Comparison of ENCODE assay signal across 9 mouse cellular contexts in genomic region chr11:89059919-89060422, GRCm38 (mm10). TPM values are rescaled to one million over a fixed set of nuclear protein-coding genes. Genes with fewer than 3 reads are reported as not detected.
A peak's percentile ranks its signal among the peaks of the same experiment; 100 is the strongest.
DNase-seq lines count a peak whose midpoint lies in the region; ATAC-seq and TF ChIP-seq lines count a peak whose summit lies in the region.
"Had no signal": no experiment of that assay in that cellular context is flagged by ENCODE, and none has a peak within 500 bp of the region (broad histone marks: within the 10 kb centered on the region; RNA-seq: fewer than 3 reads in every experiment).

No protein-coding gene starts in this region.

- H3K27ac ChIP-seq in heart, postnatal 0 days (ENCODE audit: low read depth), result peak overlapping the region; percentile 88
- H3K27ac ChIP-seq in limb, embryonic 15.5 days, result peak overlapping the region; percentile 57
- H3K27ac ChIP-seq in thymus, adult 2 months (ENCODE audit: control insufficient read depth, insufficient read depth, low read length), result peak overlapping the region; percentile 87

- peaks cover 23% of the 10 kb centered on the region for H3K79me2 ChIP-seq in C2C12 (ENCODE audit: control insufficient read depth, insufficient read depth)

- under 1% methylated on average over 33 of the region's 33 CpGs for WGBS in heart, postnatal 0 days
- WGBS in limb, embryonic 15.5 days, result under 1% methylated on average over 33 of the region's 33 CpGs
- under 1% methylated on average over 33 of the region's 33 CpGs for WGBS in thymus, adult 2 months

- no peaks in the 10 kb centered on the region for H3K36me3 ChIP-seq in C2C12 (ENCODE audit: control insufficient read depth, insufficient read depth)
- H3K36me3 ChIP-seq in heart, postnatal 0 days (replicated peaks; ENCODE audit: control insufficient read depth, insufficient read depth, low read length), result 0 out of 2 replicates have a peak, but pooled peaks cover 1% of the 10 kb centered on the region
- H3K36me3 ChIP-seq in limb, embryonic 15.5 days, result 0 out of 2 replicates have a peak, but pooled peaks cover under 1% of the 10 kb centered on the region
- peaks cover 17% of the 10 kb centered on the region for H3K36me3 ChIP-seq in thymus, adult 2 months (ENCODE audit: control insufficient read depth, insufficient read depth, low read length)

- H3K9ac ChIP-seq in heart, postnatal 0 days (replicated peaks; ENCODE audit: low read depth, low read length), result peak overlapping the region; percentile 86
- H3K9ac ChIP-seq in limb, embryonic 15.5 days, result peak overlapping the region; percentile 80

- peaks cover 26% of the 10 kb centered on the region for H3K4me1 ChIP-seq in heart, postnatal 0 days (ENCODE audit: control insufficient read depth, insufficient read depth)
- peaks cover 20% of the 10 kb centered on the region for H3K4me1 ChIP-seq in limb, embryonic 15.5 days
- peaks cover 9% of the 10 kb centered on the region for H3K4me1 ChIP-seq in thymus, adult 2 months (replicated peaks; ENCODE audit: control insufficient read depth, insufficient read depth, low read length)

- peaks cover 9% of the 10 kb centered on the region for H3K79me3 ChIP-seq in C2C12 (ENCODE audit: low read depth)

- TF ChIP-seq EP300 in heart, postnatal 0 days (IDR thresholded peaks at IDR 0.05; ENCODE audit: low read depth), result no peak

- no peak for DNase-seq in cerebellum, adult 9-11 months
- DNase-seq in embryo, embryonic 11.5 days (ENCODE audit: low read depth, low spot score), result peak; percentile 35
- no peak for DNase-seq in heart, postnatal 0 days (ENCODE audit: low spot score)
- DNase-seq in thymus, adult 2 months, result peak; percentile 75

- H3ac ChIP-seq in C2C12 (ENCODE audit: control insufficient read depth, insufficient read length, low read depth), result peak overlapping the region; percentile 89

- peak; percentile 38; the same call in 1 of the 2 replicates for ATAC-seq in cerebellum, adult (ENCODE audit: insufficient number of reproducible peaks, low FRiP score, low TSS enrichment)
- ATAC-seq in heart, postnatal 0 days (ENCODE audit: insufficient read depth, low read depth), result peak; percentile 45
- ATAC-seq in limb, embryonic 15.5 days (ENCODE audit: insufficient number of reproducible peaks, low FRiP score, low TSS enrichment, low read depth), result no peak
- ATAC-seq in monocyte, adult 5-6 weeks (replicated peaks; ENCODE audit: insufficient number of reproducible peaks, low FRiP score, low TSS enrichment, poor library complexity, severe bottlenecking), result peak; percentile 44

- H3K4me3 ChIP-seq in C2C12 (ENCODE audit: insufficient read depth, poor library complexity, severe bottlenecking), result peak overlapping the region; percentile 69
- peak overlapping the region; percentile 73 for H3K4me3 ChIP-seq in heart, postnatal 0 days (ENCODE audit: low read depth, low read length)
- H3K4me3 ChIP-seq in limb, embryonic 15.5 days, result peak overlapping the region; percentile 86
- peak overlapping the region; percentile 89 for H3K4me3 ChIP-seq in thymus, adult 2 months (ENCODE audit: control insufficient read depth, insufficient read depth, low read length)

- H3K4me2 ChIP-seq in heart, postnatal 0 days (ENCODE audit: low read depth, low read length), result peak overlapping the region; percentile 85
- peak overlapping the region; percentile 90 for H3K4me2 ChIP-seq in limb, embryonic 15.5 days

- TF ChIP-seq POLR2A in thymus, adult 2 months (IDR thresholded peaks at IDR 0.05; ENCODE audit: control insufficient read depth, extremely low read depth, insufficient read depth, low read length, poor library complexity), result no peak

- no peaks in the 10 kb centered on the region for H3K9me3 ChIP-seq in heart, postnatal 0 days (replicated peaks; ENCODE audit: control insufficient read depth, low read length)
- H3K9me3 ChIP-seq in limb, embryonic 15.5 days, result no peaks in the 10 kb centered on the region

- no peaks in the 10 kb centered on the region for H3K27me3 ChIP-seq in C2C12 (ENCODE audit: control insufficient read depth, insufficient read depth, insufficient read length)
- H3K27me3 ChIP-seq in heart, postnatal 0 days (ENCODE audit: control insufficient read depth, insufficient read depth, low read length), result no peaks in the 10 kb centered on the region
- H3K27me3 ChIP-seq in limb, embryonic 15.5 days, result no peaks in the 10 kb centered on the region
- no peaks in the 10 kb centered on the region for H3K27me3 ChIP-seq in thymus, adult 2 months (ENCODE audit: control insufficient read depth, insufficient read depth, low read length)

- no peak for TF ChIP-seq CTCF in C2C12 (IDR thresholded peaks at IDR 0.05; ENCODE audit: control insufficient read depth, insufficient read depth, insufficient read length)
- TF ChIP-seq CTCF in heart, postnatal 0 days (IDR thresholded peaks at IDR 0.05; ENCODE audit: low read depth), result no peak
- TF ChIP-seq CTCF in thymus, adult 2 months (IDR thresholded peaks at IDR 0.05; ENCODE audit: borderline replicate concordance, control insufficient read depth, extremely low read depth, insufficient read depth, low read length, poor library complexity), result 0 out of 2 replicates have a peak, but pooled peaks have one; percentile 38

TF ChIP-seq in C2C12, 6 proteins besides CTCF, POLR2A, EP300 and RAD21:
- TF ChIP-seq USF1 (IDR thresholded peaks at IDR 0.05; ENCODE audit: low read depth) (no peak), FOSL1 (IDR thresholded peaks at IDR 0.05; ENCODE audit: insufficient read depth, low read length, poor library complexity, severe bottlenecking) (no peak), MAX (IDR thresholded peaks at IDR 0.05) (no peak), CEBPB (IDR thresholded peaks at IDR 0.05; ENCODE audit: low read depth) (no peak), MYOG (IDR thresholded peaks at IDR 0.05; ENCODE audit: control insufficient read depth, extremely low read depth, insufficient read length) (no peak), MYOD1 (IDR thresholded peaks at IDR 0.05; ENCODE audit: control insufficient read depth, insufficient read length, low read depth) (no peak)

RNA-seq across cellular contexts. Expression of gene Dgke, which starts 6.7 kb away (rescaled TPM):
- 1.6 TPM for polyA plus RNA-seq in C2C12 (2012; fragmentation: generic; extraction: Trizol)
- 12.6 and 15.7 TPM in 2 replicates for total RNA-seq in heart, postnatal 0 days (2014; rRNA removed; ENCODE audit: low replicate concordance)
- polyA plus RNA-seq in heart, postnatal 0 days (2015; fragmentation: Nextera tagmentation; extraction: Ambion mirVana), result 4.7 and 5.3 TPM in 2 replicates
- 3.5 and 3.7 TPM in 2 replicates for polyA plus RNA-seq in limb, embryonic 15.5 days (2015; fragmentation: Nextera tagmentation; extraction: Ambion mirVana)
- total RNA-seq in monocyte, adult 5-6 weeks (2017), result 4.6 to 8.2 TPM (median 8.2 TPM) in 3 replicates
- polyA plus RNA-seq in thymus, adult 2 months (2012; rRNA removed), result 81.2 and 84.0 TPM in 2 replicates

RNA-seq across cellular contexts. Expression of gene Gm525, which starts 13.7 kb away (rescaled TPM):
- polyA plus RNA-seq in C2C12 (2012; fragmentation: generic; extraction: Trizol), result not detected
- total RNA-seq in heart, postnatal 0 days (2014; rRNA removed; ENCODE audit: low replicate concordance), result not detected in 2 replicates
- polyA plus RNA-seq in heart, postnatal 0 days (2015; fragmentation: Nextera tagmentation; extraction: Ambion mirVana), result not detected in 2 replicates
- 1.6 and 1.7 TPM in 2 replicates for polyA plus RNA-seq in limb, embryonic 15.5 days (2015; fragmentation: Nextera tagmentation; extraction: Ambion mirVana)
- not detected in 3 replicates for total RNA-seq in monocyte, adult 5-6 weeks (2017)
- polyA plus RNA-seq in thymus, adult 2 months (2012; rRNA removed), result 25.8 and 35.9 TPM in 2 replicates
- total RNA-seq: layer of hippocampus, postnatal 25 days had no signal

Comparison
In these comparisons a context has a peak if more than half of its experiments do, and no peak if none do; other contexts are left out.
1. DNase-seq: peak in embryo, embryonic 11.5 days (single experiment) and thymus, adult 2 months (single experiment); none in cerebellum, adult 9-11 months (single experiment) and heart, postnatal 0 days (single experiment).
2. RNA of gene Dgke, which starts 6.7 kb away (polyA plus RNA-seq): 81.2 to 84.0 TPM in thymus, adult 2 months; 4.7 to 5.3 TPM in heart, postnatal 0 days, 3.5 to 3.7 TPM in limb, embryonic 15.5 days and 1.6 TPM in C2C12 (single experiment); every median in the first group is over 10 times any median in the second.
3. Peak in every context shown above with its lines, with median percentiles within 50 percentile points of each other: H3K4me3 ChIP-seq and H3K27ac ChIP-seq.